Mouse (Mus musculus): ENCODE measurements around the gene Nup107.
"Not testable (repeated sequence)": the region's sequence is repeated elsewhere in the genome, so short reads cannot be mapped to it uniquely, and the experiment has no call there.

Nup107 gene

DNA sequence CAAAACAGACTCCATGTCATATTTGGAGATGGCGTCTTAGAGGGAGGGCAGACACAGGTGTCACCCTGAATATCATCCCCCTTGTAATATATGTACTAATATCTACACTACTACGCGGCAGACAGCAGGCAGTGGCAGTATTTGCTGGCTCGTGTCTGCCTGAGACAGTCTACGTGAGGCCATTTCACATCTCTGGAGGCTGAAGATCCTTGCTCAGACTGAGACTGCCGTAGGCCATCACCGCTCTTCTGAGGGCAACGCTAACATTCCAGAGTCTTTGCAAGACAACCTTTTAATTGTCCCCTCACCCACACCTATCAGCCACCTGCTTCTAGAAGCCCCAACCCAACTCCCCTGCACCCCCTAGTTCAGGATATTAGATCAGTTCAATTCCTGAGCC, 79.0 kb downstream of the Nup107 start:
- no peak for DNase-seq

DNA sequence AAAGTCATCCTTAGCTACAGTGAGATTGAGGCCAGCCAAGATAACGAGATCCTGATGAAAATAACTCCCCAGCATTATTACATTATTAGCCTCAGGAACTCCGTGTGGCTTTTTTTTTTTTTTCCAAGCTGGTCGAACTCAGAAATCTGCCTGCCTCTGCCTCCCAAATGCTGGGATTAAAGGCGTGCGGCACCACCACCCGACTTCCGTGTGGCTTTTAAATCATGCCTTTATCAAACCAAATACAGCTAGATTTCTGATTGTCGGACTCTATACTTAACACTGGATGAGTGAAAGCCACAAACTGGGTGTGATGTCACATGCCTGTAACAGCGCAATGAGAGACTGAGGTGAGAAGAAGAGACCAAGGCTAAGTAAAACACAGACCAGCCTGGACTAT, 79.6 kb downstream of the Nup107 start:
- no peak for DNase-seq

DNA sequence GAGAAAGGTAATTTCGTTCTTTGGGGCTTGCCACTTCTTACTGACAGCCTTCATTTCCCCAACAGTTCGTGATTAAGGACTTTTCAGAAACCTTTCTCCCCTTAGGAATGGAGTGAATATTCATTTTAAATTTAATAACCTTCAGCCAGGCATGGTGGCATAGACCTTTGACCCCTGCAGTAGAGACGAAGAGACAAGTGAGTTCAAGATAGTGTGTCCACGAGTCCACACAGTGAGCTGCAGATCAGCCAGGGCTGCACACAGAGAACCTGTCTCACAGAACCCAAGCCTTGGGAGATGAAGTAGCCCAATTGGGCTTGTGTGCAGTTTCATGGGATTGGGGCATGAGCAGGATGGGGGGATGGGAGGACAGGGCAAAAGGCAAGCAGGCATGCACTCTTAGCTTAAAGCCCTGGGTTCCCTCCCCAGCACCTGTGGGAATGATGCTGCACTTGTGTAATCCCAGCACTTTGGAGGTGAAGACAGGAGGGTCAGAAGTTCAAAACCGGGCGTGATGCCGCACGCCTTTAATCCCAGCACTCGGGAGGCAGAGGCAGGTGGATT, 80.2 kb downstream of the Nup107 start:
- no peak for DNase-seq

DNA sequence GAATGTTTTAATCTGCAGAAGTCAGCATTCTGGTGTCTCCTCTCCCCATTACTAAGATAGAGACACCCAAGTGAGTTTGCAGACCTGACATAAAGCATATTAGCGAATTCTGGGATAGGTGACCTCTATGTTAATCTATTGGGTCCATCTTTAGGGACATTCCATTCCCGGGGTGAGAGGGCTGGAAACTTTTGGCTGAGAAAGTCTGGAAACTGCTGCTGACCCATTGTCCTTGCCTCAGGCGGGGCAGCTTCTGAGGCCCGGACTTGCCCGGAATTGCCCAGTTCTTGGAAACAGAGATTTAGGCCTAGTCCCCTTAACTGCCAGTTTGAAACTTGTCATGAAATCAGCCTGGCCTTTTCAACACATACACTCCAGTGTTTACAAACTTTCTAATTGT, 81.1 kb downstream of the Nup107 start:
- peak; percentile 12 for DNase-seq

DNA sequence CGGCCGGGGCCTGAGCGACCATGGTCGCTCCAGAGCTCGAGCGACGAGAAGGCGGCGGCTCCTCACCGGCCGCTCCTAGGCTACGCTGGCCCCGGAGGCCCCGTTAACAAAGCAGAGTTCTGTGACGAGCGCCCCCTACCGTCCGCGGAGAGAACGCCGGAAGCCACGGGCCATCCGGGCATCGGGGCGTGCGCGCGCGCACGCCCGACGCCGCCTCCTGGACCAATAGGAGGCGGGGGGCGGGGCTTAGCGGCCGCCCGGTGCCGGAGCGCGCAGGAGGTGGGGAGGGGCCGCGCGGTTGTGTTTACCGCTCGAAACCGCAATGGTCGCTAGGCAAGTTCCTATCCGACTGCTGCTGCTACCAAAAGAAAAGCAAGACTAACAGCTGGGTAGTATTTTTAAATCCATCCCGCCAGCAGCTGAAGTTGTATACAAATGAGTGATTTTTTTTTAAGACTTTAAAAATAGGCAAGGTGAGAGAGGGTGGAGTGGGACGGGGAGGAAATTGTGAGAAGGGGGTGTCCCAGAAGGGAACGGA, 81.8 kb downstream of the Nup107 start, which contains the start of gene Mdm2:
Gene Mdm2, minus strand, starts transcription at position 155 of the 538 bp plus-strand sequence.
- DNase-seq, result peak; percentile 98

DNA sequence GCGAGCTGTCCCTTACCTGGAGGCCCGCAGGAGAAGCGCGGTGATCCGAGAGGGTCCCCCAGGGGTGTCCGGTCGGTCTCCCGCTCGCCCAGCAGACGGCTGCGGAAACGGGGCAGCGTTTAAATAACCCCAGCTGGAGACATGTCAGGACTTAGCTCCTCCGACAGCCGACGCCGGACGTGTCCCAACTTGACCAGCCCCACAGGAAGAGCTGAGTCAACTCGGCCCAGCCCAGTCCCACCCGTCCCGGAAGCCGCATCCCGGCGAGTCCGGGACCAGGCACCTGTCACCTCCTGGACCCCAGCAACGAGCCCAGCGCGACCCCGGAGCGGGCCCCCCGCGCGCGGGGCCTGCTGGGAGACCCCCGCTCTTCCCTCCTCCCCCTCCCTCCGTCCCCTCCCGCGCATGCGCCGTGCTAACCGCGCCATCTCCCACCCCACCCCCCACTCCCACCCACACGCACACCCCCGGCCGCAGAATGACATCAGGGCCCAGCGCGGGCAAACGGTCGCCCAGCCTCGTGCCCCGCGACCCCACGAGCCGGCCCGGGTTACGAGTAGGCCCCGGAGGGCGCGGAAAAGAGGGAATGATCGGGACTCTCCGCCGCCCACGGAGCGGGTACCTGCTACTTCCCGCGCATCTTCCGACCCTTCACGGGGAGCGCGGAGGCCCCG, 82.4 kb downstream of the Nup107 start:
- peak; percentile 87 for DNase-seq

DNA sequence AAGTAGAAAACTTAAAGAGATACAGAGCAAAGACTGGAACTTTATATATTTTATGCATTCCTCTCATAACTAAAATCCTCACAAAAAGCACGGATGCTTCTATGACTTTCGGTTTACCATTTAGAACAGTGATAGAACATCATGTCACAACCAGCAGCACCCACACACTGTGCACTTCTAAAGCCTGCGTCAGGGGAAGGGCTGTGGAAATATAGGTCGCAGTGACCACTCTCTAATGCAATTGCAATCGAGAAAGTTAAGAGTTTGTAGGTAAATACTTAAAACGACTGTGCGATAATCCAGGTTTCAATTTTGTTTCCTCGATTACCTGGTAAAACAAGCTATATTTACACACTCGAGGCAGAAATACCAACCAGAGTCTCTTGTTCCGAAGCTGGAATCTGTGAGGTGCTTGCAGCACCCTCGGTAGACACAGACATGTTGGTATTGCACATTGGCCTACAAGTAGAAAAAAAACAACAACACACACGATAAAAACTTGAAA, 83.1 kb downstream of the Nup107 start:
- no peak for DNase-seq

DNA sequence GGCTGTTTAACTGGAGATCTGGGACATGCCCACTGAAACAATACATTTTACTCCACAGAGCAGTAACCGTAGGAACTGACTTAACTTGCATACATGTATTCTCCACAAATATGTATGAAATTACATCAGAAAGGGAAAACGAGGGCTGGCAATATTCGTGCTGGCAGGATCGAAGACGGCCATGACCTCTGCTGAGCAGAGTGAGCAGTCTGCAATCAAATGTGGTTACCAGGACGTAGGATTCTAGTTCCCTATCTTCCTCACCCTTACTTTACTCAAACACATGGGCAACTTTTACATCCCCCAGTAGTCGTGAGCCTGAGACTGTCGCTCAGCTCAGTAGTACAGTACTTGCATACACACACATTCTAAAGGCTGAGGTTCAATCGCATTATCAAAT, 83.6 kb downstream of the Nup107 start:
- DNase-seq, result no peak

DNA sequence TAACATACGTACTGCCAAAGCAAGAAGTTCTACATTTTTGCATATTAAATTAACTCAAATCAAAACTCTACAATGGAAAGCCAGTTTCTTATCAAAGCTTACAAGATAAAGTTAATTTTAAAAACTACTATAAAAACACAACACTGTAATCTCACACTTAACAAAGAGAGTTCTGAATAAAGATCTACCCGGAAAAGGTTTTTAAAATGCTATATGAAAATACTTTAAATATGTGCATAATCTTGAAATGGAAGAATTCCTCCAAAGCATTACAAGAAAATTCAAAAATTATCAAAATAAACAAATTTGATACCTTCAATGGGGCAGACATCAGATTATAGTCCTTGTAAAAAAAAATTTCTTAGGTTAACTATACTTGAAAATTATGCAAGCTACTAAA, 84.1 kb downstream of the Nup107 start:
- no peak for DNase-seq

DNA sequence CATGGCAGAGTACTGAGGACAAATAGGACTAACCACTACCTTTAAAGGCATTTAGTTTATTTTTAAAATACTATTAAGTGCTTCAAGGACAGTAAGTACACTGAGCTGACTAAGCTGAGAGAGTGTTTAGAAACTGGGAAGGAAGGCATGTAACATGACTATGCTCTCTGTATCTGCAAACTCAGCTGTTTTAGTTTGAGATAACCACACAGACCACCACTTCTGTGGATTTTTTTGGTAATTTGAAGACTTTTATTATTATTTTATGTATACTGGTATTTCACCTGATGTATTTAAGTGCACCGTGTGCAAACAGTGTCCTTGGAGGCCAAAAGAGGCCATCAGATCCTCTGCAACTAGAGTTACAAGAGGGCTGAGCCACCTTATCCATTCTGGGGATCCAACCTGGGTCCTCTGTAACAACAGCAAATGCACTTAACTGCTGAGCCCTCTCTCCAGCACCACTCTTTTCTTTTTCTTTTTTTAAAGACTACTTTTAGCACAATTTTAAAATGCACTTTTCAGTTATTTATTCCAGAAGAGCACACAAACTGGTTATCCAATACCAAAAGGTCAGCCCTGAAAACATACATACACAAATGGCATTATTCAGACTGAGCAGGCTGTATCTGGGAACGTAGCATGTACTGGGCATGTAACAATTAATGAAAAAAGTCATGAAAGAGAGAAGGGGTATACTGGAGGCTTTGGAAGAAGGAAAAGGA, 85.2 kb downstream of the Nup107 start:
- no peak for DNase-seq

DNA sequence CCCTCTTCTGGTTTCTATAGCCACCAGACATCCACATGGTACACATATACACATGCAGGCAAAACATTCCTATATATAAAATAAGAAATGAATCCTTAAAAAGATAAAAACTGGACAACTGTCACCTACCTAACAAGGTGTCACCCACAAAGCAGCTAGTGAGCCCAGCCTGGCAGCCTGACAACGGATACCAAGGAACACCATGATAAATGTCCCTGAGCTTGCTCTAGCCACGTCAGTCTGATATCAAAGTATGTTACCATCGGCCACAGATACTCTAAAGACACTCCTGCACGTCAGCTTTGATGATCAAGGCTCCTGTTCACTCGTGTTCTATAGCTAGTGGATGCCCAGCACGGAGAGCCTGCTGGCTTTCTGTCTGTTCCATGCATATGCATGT, 86.1 kb downstream of the Nup107 start:
- no peak for DNase-seq

DNA sequence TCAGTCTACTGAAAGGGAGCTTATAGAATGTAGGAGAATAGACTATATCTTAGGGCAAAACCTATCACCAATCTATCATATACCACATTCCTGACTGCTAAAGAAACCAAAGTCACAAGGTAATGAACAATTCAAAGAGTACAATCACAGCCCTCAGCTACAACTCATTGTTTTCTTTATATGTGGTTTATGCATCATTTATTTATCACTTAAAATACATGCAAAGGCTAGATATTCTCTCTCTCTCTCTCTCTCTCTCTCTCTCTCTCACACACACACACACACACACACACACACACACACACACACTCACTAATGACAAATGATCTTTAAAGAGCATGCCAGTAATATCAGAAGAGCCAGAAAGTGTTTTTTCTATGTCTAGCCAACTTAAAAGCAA, 86.7 kb downstream of the Nup107 start:
- DNase-seq, result no peak

DNA sequence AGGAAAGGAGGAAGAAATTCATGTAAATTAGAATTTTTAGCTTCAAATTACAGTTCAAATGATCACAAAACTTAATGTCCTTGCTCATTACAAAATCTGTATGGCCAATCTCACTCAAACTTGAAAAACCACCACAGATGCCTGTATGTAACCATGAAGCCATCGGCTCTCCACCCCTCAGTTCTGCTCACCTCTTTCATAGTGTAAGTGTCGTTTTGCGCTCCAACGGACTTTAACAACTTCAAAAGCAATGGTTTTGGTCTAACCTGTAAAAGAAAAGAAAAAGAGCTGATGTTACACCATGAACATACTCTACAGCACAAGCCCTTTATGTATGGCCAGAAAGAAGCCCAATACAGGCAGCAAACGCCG, 87.6 kb downstream of the Nup107 start:
- DNase-seq, result no peak

DNA sequence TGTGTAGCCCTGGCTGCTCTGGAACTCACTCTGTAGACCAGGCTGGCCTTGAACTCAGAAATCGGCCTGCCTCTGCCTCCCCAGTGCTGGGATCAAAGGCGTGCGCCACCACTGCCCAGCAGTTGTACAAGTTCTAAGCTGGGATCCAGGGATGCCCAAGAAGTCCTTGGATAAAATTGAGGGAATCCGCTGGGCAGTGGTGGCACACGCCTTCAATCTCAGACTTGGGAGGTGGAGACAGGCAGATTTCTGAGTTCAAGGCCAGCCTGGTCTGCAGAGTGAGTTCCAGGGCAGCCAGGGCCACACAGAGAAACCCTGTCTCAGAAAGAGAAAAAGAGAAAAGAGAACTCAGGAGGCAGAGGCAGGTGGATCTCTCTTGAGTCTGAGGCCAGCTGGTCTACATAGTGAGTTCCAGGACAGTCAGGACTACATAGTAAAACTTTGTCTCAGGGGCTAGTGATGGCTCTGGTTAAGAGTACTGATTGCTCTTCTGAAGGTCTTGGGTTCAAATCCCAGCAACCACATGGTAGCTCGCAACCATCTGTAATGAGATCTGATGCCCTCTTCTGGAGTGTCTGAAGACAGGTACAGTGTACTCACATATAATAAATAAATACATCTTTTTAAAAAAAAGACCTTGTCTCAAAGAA, 88.1 kb downstream of the Nup107 start:
- not testable (repeated sequence) for DNase-seq

DNA sequence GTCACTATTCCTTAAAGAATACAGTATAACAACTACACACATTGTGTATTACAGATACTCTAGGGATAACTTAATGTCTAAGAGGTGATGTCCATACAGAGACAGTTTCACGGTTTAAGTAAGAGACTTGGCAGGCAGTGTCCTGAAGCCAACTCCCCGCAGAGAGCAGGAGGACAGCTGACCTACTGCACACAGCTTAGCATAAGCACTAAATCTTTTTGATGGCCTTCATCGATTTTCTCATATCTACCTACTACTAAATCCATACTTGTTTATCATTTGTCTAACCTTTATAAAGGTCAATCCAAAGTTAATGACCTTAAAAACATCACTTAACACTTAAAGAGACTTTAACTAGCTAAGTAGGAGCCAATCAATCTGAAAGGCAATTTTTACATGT, 89.0 kb downstream of the Nup107 start:
- no peak for DNase-seq

DNA sequence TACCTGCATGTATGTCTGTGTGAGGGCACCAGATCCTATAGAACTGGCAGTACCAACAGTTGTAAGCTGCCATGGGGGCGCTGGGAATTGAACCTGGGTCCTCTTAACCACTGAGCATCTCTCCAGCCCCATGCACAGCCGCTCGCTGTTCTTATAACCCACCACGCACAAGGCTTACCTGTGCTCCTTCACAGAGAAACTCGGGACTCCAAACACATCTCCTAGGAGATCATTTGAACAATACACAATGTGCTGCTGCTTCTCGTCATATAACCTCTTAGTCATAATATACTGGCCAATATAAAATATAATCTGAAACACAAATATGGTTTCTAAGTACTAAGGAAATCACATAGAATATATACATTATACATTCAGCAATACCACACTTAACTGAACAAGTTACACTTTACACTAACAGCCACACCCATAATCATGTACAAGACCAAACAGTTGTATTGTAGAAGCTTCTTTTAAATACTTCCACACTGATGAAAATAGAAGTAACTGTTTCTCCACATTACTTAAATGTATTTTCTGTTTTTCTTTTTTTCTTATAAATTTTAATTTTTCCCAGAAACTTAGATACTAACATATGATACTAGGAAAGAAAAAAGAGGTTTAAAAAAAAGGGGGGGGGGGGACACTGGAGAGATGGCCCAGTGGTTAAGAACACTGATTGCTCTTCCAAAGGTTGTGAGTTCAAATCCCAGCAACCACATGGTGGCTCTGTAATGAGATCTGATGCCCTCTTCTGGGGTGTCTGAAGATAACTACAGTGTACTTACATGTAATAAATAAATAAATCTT, 90.3 kb downstream of the Nup107 start:
- no peak for DNase-seq

DNA sequence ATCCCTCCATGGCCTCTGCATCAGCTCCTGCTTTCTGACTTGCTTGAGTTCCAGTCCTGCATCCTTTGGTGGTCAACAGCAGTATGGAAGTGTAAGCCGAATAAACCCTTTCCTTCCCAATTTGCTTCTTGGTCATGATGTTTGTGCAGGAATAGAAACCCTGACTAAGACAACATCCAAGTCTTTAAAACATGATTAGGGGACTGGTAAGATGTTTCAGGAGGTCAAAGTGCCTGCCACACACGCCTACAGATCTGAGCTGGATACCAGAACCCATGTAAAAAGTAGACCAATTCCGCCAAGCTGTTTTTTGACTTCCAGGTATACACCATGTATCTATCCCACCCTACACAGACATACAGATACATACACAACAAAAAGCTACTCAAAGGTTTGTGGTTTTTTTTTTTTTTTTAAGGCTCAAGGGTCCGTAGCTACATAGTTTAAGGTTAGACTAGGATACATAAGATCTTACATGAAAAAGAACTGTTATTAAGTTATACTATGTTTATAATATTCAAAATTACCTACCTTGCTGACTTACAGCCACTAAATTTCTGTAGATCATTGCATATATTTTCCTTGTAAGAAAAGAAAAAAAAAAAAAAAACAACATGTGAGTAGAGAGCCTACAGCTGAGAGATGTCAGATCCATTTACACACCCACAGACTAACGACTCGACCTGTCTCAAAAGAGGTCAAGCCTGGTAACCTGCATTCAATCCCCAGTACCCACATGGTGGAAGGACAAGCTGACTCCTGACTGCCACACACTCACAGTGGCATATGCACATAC, 91.3 kb downstream of the Nup107 start:
- no peak for DNase-seq
